Mouse (Mus musculus): ENCODE results near the gene Wscd2.
A peak's percentile ranks its signal among the peaks of the same experiment; 100 is the strongest.

Wscd2 gene

DNA sequence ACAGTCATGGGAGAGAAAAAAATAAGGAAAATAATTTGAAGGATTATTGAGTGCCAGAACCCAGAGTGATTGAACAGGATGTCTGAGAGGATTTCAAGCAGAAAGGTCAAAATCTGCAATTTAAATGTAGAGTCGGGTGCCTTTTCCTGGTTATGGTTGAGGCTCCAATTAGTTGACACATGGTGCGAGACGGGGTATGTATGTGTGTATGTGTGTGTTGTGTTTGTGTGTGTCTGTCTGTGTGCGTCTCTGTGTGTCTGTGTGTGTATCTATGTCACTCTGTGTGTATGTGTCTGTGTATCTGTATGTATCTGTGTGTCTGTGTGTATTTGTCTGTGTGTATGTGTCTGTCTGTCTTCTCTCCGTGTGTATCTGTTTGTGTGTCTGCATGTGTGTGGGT lies 11.1 kb upstream of the Wscd2 start:
- no peak for ATAC-seq (ENCODE audit: insufficient number of reproducible peaks, low FRiP score, low TSS enrichment)

DNA sequence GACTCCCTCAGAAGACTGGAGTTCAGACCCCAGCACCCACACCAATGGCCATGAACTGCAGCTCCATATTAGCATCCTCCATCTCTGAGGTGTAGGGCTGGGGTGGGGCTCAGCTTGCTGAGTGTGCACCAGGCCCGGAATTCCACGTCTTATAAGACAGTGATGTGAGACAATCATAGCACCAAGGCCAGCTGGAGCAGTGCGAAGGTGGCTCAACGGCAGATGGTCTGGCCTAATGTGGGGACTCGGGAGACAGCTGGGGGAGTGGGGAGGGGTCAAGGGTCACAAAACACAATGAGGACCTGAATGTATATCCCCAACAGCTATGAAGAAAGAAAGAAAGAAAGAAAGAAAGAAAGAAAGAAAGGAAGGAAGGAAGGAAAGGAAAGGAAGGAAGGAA lies 9.7 kb upstream of the Wscd2 start:
- ATAC-seq (ENCODE audit: insufficient number of reproducible peaks, low FRiP score, low TSS enrichment), result no peak

- ATAC-seq (ENCODE audit: insufficient number of reproducible peaks, low FRiP score, low TSS enrichment), result peak; percentile 53; the same call in 1 of the 2 replicates
Measured at GRCm38 (mm10) chr5:113485584-113486162, 4.5 kb upstream of the Wscd2 start.

DNA sequence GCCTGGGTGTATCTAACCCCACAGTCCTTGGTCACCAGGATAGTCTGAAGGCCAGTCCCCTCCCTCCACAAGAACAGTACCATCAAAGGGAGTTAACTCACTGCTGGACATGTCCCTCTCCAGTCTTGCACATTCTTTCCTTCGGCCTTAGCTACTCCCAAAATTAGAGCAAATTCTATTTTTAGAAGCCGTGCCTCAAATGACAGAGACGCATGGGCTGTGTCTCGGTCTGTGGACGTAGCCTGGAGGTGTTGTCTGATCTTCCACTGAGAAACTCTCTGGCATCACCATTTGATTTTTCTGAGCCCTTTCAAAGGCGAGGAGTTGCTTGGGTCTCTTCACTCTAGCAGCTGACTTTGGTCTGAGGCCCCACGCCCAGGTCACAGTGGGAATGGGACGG lies 2.3 kb upstream of the Wscd2 start:
- no peak for ATAC-seq (ENCODE audit: insufficient number of reproducible peaks, low FRiP score, low TSS enrichment)

- ATAC-seq (ENCODE audit: insufficient number of reproducible peaks, low FRiP score, low TSS enrichment), result no peak
Measured at GRCm38 (mm10) chr5:113489617-113490016, 516 bp upstream of the Wscd2 start.

GRCm38 (mm10) chr5:113490467-113491260 lies 531 bp downstream of the Wscd2 start:
- peak; percentile 23; the same call in 1 of the 2 replicates for ATAC-seq (ENCODE audit: insufficient number of reproducible peaks, low FRiP score, low TSS enrichment)

DNA sequence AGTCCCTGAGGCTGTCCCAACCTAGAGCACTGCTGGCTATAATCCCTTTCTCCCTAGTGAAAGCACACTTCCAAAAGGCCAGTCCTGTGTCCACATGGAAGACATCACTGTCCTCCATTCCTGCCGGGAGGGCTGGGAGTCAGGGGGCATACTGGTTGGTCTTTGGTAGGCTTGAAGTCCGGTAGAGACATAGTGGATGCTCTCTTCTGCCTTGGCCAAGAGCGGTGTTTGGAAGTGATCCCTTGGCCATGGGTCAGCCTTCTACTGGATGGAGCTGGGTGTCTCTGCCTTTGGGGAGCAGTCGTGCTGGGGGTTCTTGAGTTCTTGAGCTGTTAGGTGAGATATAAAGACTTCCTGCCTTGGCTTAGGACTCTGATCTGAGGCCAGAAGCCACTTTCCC lies 1.4 kb downstream of the Wscd2 start:
- no peak for ATAC-seq (ENCODE audit: insufficient number of reproducible peaks, low FRiP score, low TSS enrichment)

DNA sequence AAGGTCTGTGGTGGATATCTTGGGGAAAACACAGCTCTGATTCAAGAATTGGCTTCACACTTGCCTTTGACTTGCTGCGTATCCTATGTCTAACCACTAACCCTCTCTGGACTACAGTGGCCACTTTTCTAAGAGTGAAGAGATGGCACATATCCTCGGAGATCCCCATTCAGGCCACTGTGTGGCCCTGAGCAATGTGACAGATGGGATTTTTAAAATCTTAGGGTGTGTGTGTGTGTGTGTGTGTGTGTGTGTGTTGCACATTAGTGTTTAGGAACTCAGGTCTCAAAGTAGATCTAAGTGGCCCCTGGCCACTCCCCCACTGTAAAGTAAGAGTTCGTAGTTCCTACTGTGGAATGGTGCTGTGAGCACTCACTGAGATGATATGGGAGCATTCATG lies 1.9 kb downstream of the Wscd2 start:
- no peak for ATAC-seq (ENCODE audit: insufficient number of reproducible peaks, low FRiP score, low TSS enrichment)

DNA sequence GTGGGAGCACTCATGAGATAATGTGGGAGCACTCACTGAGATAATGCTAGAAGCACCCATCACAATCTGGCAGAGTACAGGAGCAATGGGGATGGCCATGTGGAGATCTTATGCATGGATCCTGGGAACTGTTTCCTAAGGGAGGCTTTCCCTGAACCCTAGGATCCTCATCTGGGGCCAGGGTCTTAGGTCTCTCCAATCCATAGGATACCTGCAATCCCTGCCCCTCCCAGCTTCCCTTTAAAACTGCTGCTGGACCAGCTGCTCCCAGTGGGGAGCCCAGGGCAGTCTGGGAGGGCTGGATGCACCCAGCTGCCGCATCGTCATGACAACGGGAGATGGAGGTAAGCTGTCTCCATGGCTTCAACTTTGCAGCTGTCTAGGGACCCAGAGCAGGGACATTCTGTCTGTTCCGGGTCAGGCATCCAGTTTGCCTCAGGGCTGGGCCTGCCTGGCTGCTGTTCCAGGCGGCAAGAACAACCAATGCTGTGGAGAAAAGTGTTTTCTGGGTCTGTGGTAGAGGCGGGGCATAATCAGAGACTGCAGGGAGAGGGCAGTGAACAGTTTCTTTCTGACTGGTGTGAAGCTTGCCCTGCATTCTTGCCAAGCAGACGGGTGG lies 2.4 kb downstream of the Wscd2 start:
- no peak for ATAC-seq (ENCODE audit: insufficient number of reproducible peaks, low FRiP score, low TSS enrichment)

GRCm38 (mm10) chr5:113493997-113494396 lies 3.9 kb downstream of the Wscd2 start:
- ATAC-seq (ENCODE audit: insufficient number of reproducible peaks, low FRiP score, low TSS enrichment), result no peak

GRCm38 (mm10) chr5:113496926-113497325 lies 6.8 kb downstream of the Wscd2 start:
- ATAC-seq (ENCODE audit: insufficient number of reproducible peaks, low FRiP score, low TSS enrichment), result no peak

- ATAC-seq (ENCODE audit: insufficient number of reproducible peaks, low FRiP score, low TSS enrichment), result no peak
Measured at GRCm38 (mm10) chr5:113499421-113499820, 9.3 kb downstream of the Wscd2 start.

DNA sequence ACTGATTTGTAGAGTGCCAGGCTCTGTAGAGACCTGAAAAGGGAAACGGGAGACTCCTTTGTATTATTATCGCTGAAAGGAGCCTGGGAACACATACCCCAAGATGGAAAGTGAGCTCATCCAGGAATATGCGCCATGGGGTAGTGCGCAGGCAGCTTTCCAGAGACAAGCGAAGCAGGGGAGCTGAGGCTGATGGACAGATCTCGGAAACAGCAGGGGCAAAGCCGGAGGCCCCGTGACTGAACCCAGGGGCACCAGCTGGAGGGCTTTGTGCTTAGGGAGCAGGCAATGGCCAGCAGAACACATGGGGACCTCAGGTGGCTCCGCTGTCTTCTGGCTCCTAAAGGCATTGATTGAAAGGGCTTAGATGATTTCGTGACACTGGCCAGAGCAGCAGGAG lies 13.1 kb downstream of the Wscd2 start:
- ATAC-seq (ENCODE audit: insufficient number of reproducible peaks, low FRiP score, low TSS enrichment), result peak; percentile 41; the same call in 1 of the 2 replicates

- no peak for ATAC-seq (ENCODE audit: insufficient number of reproducible peaks, low FRiP score, low TSS enrichment)
Measured at GRCm38 (mm10) chr5:113504654-113505053, 14.5 kb downstream of the Wscd2 start.

DNA sequence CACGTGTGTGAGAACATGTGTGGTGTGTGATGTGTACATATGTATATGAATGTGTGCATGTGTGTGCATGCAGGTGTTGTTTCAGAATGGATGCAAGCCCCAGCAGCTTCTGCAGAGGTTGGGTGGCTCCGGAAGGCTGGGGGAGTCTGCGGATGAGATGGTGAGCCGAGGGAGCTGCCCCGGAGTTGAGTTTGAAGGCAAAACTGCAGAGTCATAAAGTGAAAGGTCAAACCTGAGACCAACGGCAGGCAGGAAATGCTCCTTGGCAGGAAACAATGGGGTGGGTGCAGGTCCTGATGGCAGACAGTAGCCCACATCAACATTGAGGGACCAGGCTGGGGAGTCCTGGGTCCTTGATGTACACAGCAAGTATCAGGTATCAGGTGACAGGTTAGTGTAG lies 15.9 kb downstream of the Wscd2 start:
- no peak for ATAC-seq (ENCODE audit: insufficient number of reproducible peaks, low FRiP score, low TSS enrichment)

DNA sequence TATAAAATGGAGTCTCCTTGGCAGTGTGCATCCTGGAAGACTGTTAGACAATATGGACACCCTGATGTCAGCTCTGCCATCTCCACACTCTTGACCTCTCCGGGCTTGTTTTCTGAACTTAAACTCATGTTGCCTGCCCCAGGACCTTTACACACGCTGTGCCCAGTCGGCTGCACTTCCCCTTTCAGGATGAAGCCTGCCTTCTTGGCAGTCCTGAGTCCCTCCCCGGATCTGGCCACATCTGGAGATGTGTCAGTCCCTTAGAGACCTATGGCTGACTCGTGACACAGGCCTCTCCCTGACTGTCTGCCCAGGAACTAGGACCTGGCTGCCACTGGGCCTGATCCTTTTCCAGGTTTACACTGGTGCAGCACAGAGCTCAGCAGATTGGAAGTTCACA lies 16.6 kb downstream of the Wscd2 start:
- ATAC-seq (ENCODE audit: insufficient number of reproducible peaks, low FRiP score, low TSS enrichment), result no peak

GRCm38 (mm10) chr5:113509167-113509566 lies 19.0 kb downstream of the Wscd2 start:
- no peak; the same call in 1 of the 2 replicates for ATAC-seq (ENCODE audit: insufficient number of reproducible peaks, low FRiP score, low TSS enrichment)

DNA sequence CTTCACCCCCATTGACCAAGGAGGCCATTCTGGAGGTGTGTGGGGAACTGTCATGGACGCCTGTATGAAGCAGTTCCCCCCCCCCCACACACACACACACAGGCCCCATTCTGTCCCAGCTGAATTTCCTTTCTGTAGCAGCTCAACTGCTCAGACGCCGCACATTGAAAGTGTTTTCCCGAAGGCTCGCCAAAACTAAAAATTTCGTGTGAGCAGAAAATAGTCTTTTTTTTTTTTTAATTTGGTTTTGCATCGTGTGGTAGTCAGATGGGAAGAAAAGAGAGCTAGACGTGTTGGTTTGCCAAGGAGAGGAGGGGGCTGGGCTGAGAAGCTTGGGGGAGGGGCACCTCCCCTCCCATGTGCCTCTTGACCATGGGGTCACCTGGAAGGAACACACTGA lies 23.5 kb downstream of the Wscd2 start:
- no peak for ATAC-seq (ENCODE audit: insufficient number of reproducible peaks, low FRiP score, low TSS enrichment)

DNA sequence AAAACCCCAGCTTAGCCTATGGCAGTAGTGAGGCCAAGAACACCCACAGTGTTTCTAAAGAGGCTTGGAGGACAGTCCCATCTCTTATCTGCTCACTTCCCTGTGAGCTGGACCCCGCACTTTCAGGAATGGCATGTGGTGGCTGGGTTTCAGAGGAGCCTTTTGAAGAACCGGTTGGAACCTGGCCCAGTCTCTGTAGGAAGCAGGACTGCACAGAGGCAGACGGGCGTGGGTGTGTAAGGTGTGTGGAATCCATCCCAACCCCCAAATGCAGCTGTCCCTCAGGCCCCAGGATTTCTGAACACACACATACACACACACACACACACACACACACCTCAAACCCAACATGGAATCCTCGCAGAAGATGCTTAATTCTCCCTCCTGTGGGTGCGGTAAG lies 23.9 kb downstream of the Wscd2 start:
- ATAC-seq (ENCODE audit: insufficient number of reproducible peaks, low FRiP score, low TSS enrichment), result no peak

DNA sequence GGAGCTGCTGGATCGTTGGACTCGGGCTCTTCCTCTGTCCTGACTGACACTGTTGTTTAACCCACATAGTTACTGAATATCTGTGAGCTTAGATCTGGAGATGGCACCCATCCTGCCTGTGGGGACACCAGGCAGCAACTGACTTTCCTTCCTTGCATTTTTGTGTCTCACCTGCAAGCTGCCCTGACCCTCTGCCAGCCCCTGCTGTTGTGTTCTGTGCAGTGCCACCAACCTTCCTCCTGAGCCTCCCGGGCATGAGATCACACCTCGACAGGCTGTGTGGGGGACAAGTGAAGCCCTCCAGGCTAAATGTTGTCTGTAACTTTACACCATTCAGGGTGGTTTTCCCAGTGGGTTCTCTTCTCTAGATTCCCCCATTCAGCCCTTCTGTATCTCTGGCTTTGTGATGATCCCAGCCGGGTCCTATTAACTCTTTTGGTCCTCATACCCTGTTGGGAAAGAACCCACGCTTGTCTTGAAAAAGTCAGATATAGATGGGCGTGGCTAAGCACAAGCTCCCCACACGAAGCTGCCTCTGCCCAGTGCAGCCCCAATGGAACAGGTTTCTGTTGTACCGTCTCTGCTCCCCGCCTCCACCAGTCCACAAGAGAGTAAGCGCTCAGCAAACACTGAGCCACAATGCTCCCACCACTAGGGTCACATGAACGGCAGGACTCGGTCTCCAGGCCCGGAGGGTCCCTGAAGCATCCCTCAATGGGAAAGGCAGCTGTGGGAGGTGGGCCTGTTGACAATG lies 26.2 kb downstream of the Wscd2 start:
- ATAC-seq (ENCODE audit: insufficient number of reproducible peaks, low FRiP score, low TSS enrichment), result no peak

GRCm38 (mm10) chr5:113516873-113517336 lies 26.8 kb downstream of the Wscd2 start:
- ATAC-seq (ENCODE audit: insufficient number of reproducible peaks, low FRiP score, low TSS enrichment), result no peak

Measured in cerebellum, adult (tissue).